Mouse (Mus musculus): ENCODE measurements around the gene Chd3. TPM values are rescaled to one million over a fixed set of nuclear protein-coding genes. Genes with fewer than 3 reads are reported as not detected.

The Chd3 gene
- polyA plus RNA-seq, 1 experiment from 2014 or later, result 56.9 TPM

GRCm38 (mm10) chr11:69298231-69298630 is 71.0 kb downstream of the Chd3 start:
- Histone ChIP-seq H3K36me3 (ENCODE audit: control insufficient read depth, insufficient read depth, low read length) (peaks cover 6% of the 10 kb centered on the region; the same call in 1 of the 2 replicates), H3K27me3 (ENCODE audit: control insufficient read depth, insufficient read depth, low read depth, low read length) (no peaks in the 10 kb centered on the region), H3K9ac (ENCODE audit: low read length) (no peak overlapping the region), H3K27ac (ENCODE audit: low read length) (no peak overlapping the region), H3K4me3 (ENCODE audit: low read length) (no peak overlapping the region), H3K4me1 (replicated peaks; ENCODE audit: control insufficient read depth, insufficient read depth, low read length) (no peaks in the 10 kb centered on the region), H3K4me2 (ENCODE audit: low read depth, low read length) (no peak overlapping the region), H3K9me3 (ENCODE audit: control insufficient read depth, low read length) (no peaks in the 10 kb centered on the region)
- 70% methylated on average over 7 of the region's 7 CpGs for whole genome bisulfite sequencing
- no peak for ATAC-seq (ENCODE audit: low read depth)

- no peak overlapping the region for H3K4me2 ChIP-seq (ENCODE audit: low read depth, low read length)
- no peak for ATAC-seq (ENCODE audit: low read depth)
- no peak overlapping the region for H3K4me3 ChIP-seq (ENCODE audit: low read length)
- no peaks in the 10 kb centered on the region for H3K4me1 ChIP-seq (replicated peaks; ENCODE audit: control insufficient read depth, insufficient read depth, low read length)
- H3K9ac ChIP-seq (ENCODE audit: low read length), result no peak overlapping the region
- H3K36me3 ChIP-seq (ENCODE audit: control insufficient read depth, insufficient read depth, low read length), result peaks cover 6% of the 10 kb centered on the region; the same call in 1 of the 2 replicates
- H3K27me3 ChIP-seq (ENCODE audit: control insufficient read depth, insufficient read depth, low read depth, low read length), result no peaks in the 10 kb centered on the region
- 72% methylated on average over 2 of the region's 2 CpGs for WGBS
- H3K27ac ChIP-seq (ENCODE audit: low read length), result no peak overlapping the region
- H3K9me3 ChIP-seq (ENCODE audit: control insufficient read depth, low read length), result no peaks in the 10 kb centered on the region
These were observed 71.4 kb downstream of the Chd3 start for GRCm38 (mm10) chr11:69297799-69298198.

DNA sequence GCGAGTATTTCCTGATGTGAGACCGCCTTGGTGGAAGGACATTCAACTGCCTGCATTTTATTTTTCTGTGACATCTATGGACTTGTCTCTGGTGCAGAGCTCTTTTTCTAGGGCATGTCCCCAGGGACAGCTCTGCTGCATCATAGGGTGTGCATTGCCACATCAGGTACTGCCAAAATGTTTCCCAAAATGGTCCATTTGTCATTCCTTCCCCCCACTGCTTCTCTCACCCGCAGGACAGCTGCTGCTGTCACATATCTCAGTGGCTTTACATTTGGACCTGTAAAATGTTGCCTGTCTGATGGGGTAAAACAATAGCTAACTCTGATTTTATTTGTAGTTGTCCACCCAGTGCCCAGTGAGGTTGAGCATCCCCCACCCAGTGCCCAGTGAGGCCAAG is 73.9 kb downstream of the Chd3 start:
- 82% methylated on average over 3 of the region's 3 CpGs for WGBS
- ATAC-seq (ENCODE audit: low read depth), result no peak

More for the DNA sequence above, 73.9 kb downstream of the Chd3 start:
- Histone ChIP-seq H3K4me3 (ENCODE audit: low read length) (no peak overlapping the region), H3K9me3 (ENCODE audit: control insufficient read depth, low read length) (no peaks in the 10 kb centered on the region), H3K4me2 (ENCODE audit: low read depth, low read length) (no peak overlapping the region), H3K27ac (ENCODE audit: low read length) (no peak overlapping the region), H3K36me3 (ENCODE audit: control insufficient read depth, insufficient read depth, low read length) (no peaks in the 10 kb centered on the region; the same call in 1 of the 2 replicates), H3K27me3 (ENCODE audit: control insufficient read depth, insufficient read depth, low read depth, low read length) (no peaks in the 10 kb centered on the region), H3K9ac (ENCODE audit: low read length) (no peak overlapping the region), H3K4me1 (replicated peaks; ENCODE audit: control insufficient read depth, insufficient read depth, low read length) (no peaks in the 10 kb centered on the region)

Other genes starting within 250 kb of the Chd3 start
- 0.38 and 0.43 TPM in 2 replicates for gene Hes7, start 249.0 kb downstream of the Chd3 start, polyA plus RNA-seq (2015; fragmentation: Nextera tagmentation; extraction: Ambion mirVana)
- gene 9130213A22Rik, start 246.8 kb downstream of the Chd3 start, polyA plus RNA-seq (2015; fragmentation: Nextera tagmentation; extraction: Ambion mirVana), result 0.36 and 0.44 TPM in 2 replicates
- gene Aloxe3, start 243.5 kb downstream of the Chd3 start, polyA plus RNA-seq (2015; fragmentation: Nextera tagmentation; extraction: Ambion mirVana), result 0.24 and 0.31 TPM in 2 replicates
- gene Alox12b, start 212.4 kb downstream of the Chd3 start, polyA plus RNA-seq (2015; fragmentation: Nextera tagmentation; extraction: Ambion mirVana), result 0.33 TPM in 1 of 2 replicates, not detected in the other
- 0.43 and 0.44 TPM in 2 replicates for gene Alox8, start 171.6 kb downstream of the Chd3 start, polyA plus RNA-seq (2015; fragmentation: Nextera tagmentation; extraction: Ambion mirVana)
- gene Gucy2e, start 132.4 kb downstream of the Chd3 start, polyA plus RNA-seq (2015; fragmentation: Nextera tagmentation; extraction: Ambion mirVana), result 0.10 TPM in 2 replicates
- gene Cntrob, start 45.6 kb downstream of the Chd3 start, polyA plus RNA-seq (2015; fragmentation: Nextera tagmentation; extraction: Ambion mirVana), result 26.3 and 28.7 TPM in 2 replicates
- gene Trappc1, start 45.4 kb downstream of the Chd3 start, polyA plus RNA-seq (2015; fragmentation: Nextera tagmentation; extraction: Ambion mirVana), result 159 and 168 TPM in 2 replicates
- gene Kcnab3, start 43.1 kb downstream of the Chd3 start, polyA plus RNA-seq (2015; fragmentation: Nextera tagmentation; extraction: Ambion mirVana), result 0.62 and 1.6 TPM in 2 replicates
- 11.0 and 12.6 TPM in 2 replicates for gene Rnf227, start 28.9 kb downstream of the Chd3 start, polyA plus RNA-seq (2015; fragmentation: Nextera tagmentation; extraction: Ambion mirVana)
- 158 and 165 TPM in 2 replicates for gene Naa38, start 26.1 kb upstream of the Chd3 start, polyA plus RNA-seq (2015; fragmentation: Nextera tagmentation; extraction: Ambion mirVana)
- gene Cyb5d1, start 26.2 kb upstream of the Chd3 start, polyA plus RNA-seq (2015; fragmentation: Nextera tagmentation; extraction: Ambion mirVana), result 32.3 and 32.6 TPM in 2 replicates
- gene Tmem88, start 28.8 kb upstream of the Chd3 start, polyA plus RNA-seq (2015; fragmentation: Nextera tagmentation; extraction: Ambion mirVana), result 54.7 and 57.4 TPM in 2 replicates
- 25.2 and 26.0 TPM in 2 replicates for gene Kdm6b, start 44.3 kb upstream of the Chd3 start, polyA plus RNA-seq (2015; fragmentation: Nextera tagmentation; extraction: Ambion mirVana)
- 1.9 TPM in 2 replicates for gene Dnah2, start 179.7 kb upstream of the Chd3 start, polyA plus RNA-seq (2015; fragmentation: Nextera tagmentation; extraction: Ambion mirVana)
- 5.6 and 5.7 TPM in 2 replicates for gene Efnb3, start 190.8 kb upstream of the Chd3 start, polyA plus RNA-seq (2015; fragmentation: Nextera tagmentation; extraction: Ambion mirVana)
- gene Wrap53, start 210.8 kb upstream of the Chd3 start, polyA plus RNA-seq (2015; fragmentation: Nextera tagmentation; extraction: Ambion mirVana), result 26.2 and 29.2 TPM in 2 replicates
- 141 and 154 TPM in 2 replicates for gene Trp53, start 211.0 kb upstream of the Chd3 start, polyA plus RNA-seq (2015; fragmentation: Nextera tagmentation; extraction: Ambion mirVana)
- 10.5 and 12.7 TPM in 2 replicates for gene Atp1b2, start 236.5 kb upstream of the Chd3 start, polyA plus RNA-seq (2015; fragmentation: Nextera tagmentation; extraction: Ambion mirVana)
- 0.15 TPM in 1 of 2 replicates, not detected in the other for gene Shbg, start 248.5 kb upstream of the Chd3 start, polyA plus RNA-seq (2015; fragmentation: Nextera tagmentation; extraction: Ambion mirVana)